Mouse (Mus musculus) heart, embryonic 12.5 days (tissue): ENCODE measurements around the gene Nova1. TPM values are rescaled to one million over a fixed set of nuclear protein-coding genes. Genes with fewer than 3 reads are reported as not detected.

Experiments used
- ATAC-seq: fragments of 200-750 bp; cut with Nextera tagmentation; 2 replicates; pipeline ENCODE4 v1.8.0; 2017; ENCODE audit warnings: moderate TSS enrichment, moderate library complexity; ENCODE audit not compliant: insufficient number of reproducible peaks, low FRiP score
- H3K27ac ChIP-seq: fragments of 300-500 bp; sonication (generic); 2 replicates; pipeline ENCODE4 v1.5.1; 2016; ENCODE audit warnings: mild to moderate bottlenecking, moderate library complexity; ENCODE audit not compliant: poor library complexity, severe bottlenecking
- H3K27me3 ChIP-seq: fragments of 300-500 bp; sonication (generic); replicated peaks from 2 replicates; pipeline ENCODE4 v1.6.1; 2016; ENCODE audit warnings: mild to moderate bottlenecking, moderate library complexity
- H3K36me3 ChIP-seq: fragments of 300-500 bp; sonication (generic); 2 replicates; pipeline ENCODE4 v1.6.1; 2016; ENCODE audit warnings: mild to moderate bottlenecking, moderate library complexity
- H3K4me1 ChIP-seq: fragments of 300-500 bp; sonication (generic); replicated peaks from 2 replicates; pipeline ENCODE4 v1.6.1; 2016; ENCODE audit warnings: mild to moderate bottlenecking
- H3K4me2 ChIP-seq: fragments of 300-500 bp; sonication (generic); 2 replicates; pipeline ENCODE4 v1.6.1; 2016; ENCODE audit warnings: mild to moderate bottlenecking, moderate library complexity
- H3K4me3 ChIP-seq: fragments of 300-500 bp; sonication (generic); 2 replicates; pipeline ENCODE4 v1.5.1; 2016; ENCODE audit warnings: mild to moderate bottlenecking
- H3K9ac ChIP-seq: fragments of 300-500 bp; sonication (generic); 2 replicates; pipeline ENCODE4 v1.6.1; 2016; ENCODE audit warnings: mild to moderate bottlenecking, moderate library complexity
- H3K9me3 ChIP-seq: fragments of 300-500 bp; sonication (generic); replicated peaks from 2 replicates; pipeline ENCODE4 v1.6.1; 2016; ENCODE audit warnings: mild to moderate bottlenecking, moderate library complexity
- WGBS: fragments of 180-500 bp; shearing (Covaris S2); methylation state at CpG from one replicate; pipeline ENCODE4 v1.1.7; 2016; 5-methylcytosine and 5-hydroxymethylcytosine counted together
- polyA plus RNA-seq: library from polyadenylated mRNA; unstranded; fragments of >200 nt; fragmentation: Nextera tagmentation; extraction: Ambion mirVana; gene quantifications from 2 replicates; pipeline ENCODE4 v1.2.1, GENCODE M21; 2016

Gene Nova1
- polyA plus RNA-seq, 1 experiment from 2014 or later = 2.1 TPM

DNA sequence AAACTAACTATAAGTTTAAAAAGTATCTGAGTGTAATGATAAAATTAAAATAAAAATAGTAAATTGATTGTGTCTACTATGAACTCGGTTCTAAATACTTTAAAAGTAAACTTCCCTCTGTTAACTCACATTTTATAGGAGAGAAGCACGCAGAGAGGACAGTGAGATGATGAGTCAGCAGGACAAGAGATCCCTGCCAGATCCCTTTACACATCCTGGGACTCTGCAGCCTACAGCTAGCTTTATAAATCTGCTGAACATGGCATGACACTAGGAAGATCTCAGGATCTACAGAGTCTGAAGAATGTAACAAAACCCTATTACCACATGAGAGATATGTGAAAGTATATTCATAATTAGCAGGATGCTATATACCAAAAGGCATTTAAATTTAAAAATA lies 37.7 kb downstream of the Nova1 start:
- Histone ChIP-seq H3K9ac (no peak overlapping the region), H3K27ac (no peak overlapping the region), H3K4me2 (no peak overlapping the region), H3K4me1 (no peaks in the 10 kb centered on the region), H3K36me3 (no peaks in the 10 kb centered on the region), H3K27me3 (no peaks in the 10 kb centered on the region), H3K9me3 (no peaks in the 10 kb centered on the region), H3K4me3 (no peak overlapping the region)
- ATAC-seq = no peak
- WGBS = 67% methylated on average over 2 of the region's 2 CpGs

DNA sequence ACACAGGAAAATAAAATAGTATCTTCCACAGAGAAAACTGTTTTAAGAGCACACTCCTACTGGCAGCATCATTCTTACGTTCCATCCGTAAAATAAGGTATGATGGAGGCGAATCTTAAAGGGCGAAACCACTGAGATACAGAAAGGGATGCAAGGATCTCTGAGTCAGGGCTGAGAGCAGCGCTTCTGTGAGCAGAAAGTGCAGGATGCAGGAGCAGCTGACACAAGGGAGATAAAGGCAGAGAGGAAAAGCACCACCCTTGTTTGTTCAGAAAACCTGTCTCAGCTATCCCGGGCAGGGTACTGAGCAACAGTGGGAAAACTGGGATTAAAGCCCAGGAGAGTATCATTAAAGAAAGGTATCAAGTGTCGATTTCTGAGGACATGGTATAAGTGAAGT lies 59.3 kb downstream of the Nova1 start:
- 45% methylated on average over 7 of the region's 7 CpGs for WGBS
- H3K36me3 ChIP-seq = no peaks in the 10 kb centered on the region
- H3K9ac ChIP-seq = no peak overlapping the region
- H3K27ac ChIP-seq = no peak overlapping the region
- no peak overlapping the region for H3K4me3 ChIP-seq
- H3K9me3 ChIP-seq = no peaks in the 10 kb centered on the region
- H3K27me3 ChIP-seq = no peaks in the 10 kb centered on the region
- ATAC-seq = no peak; the same call in 1 of the 2 replicates
- no peak overlapping the region for H3K4me2 ChIP-seq
- no peaks in the 10 kb centered on the region; the same call in 1 of the 2 replicates for H3K4me1 ChIP-seq

DNA sequence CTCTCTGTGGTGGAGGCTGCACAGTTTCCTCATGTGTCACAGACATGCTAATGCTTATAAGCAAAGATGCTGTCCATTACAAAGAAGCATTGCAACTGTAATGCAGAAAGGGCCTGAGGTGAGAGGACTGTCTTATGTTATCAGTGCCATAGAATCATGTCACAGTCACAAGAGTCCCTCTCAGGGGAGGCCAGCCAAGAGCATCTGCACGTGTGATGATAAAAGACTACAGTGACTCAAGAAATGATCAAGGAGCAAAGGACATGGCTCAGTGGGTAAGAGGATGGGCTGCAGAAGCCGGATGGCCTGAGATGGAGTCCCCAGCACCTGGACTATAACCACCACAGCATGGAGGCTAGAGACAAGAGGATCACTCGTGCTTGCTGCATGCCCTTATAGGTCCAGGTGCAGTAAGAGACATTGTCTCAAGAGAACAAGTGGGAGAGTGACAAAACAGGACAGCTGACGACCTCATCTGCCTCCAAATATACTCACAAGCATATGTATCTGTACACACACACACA lies 64.3 kb downstream of the Nova1 start:
- no peaks in the 10 kb centered on the region for H3K27me3 ChIP-seq
- H3K9ac ChIP-seq = no peak overlapping the region
- 54% methylated on average over 4 of the region's 4 CpGs for WGBS
- H3K36me3 ChIP-seq = no peaks in the 10 kb centered on the region
- no peak overlapping the region for H3K4me3 ChIP-seq
- H3K27ac ChIP-seq = no peak overlapping the region
- no peak overlapping the region for H3K4me2 ChIP-seq
- H3K9me3 ChIP-seq = no peaks in the 10 kb centered on the region
- no peaks in the 10 kb centered on the region; the same call in 1 of the 2 replicates for H3K4me1 ChIP-seq
- no peak for ATAC-seq

DNA sequence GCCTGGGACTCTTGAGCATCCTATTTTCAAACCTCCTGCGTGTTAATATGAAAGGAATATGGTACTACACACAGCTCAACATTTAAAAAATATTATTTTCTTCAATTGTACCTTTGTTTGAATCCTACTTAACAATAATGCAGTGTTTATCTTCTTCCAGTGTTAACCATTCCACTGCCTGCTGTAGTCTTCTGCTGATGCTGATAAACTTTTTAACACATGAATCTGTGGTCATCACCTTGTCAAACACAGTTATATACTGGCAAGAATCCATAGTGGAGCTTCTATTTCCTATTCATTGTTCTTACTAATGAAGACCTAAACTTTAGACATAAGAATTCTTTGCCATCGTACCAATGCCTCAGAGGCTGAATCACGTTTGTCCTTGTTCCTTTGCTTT lies 65.6 kb downstream of the Nova1 start:
- Histone ChIP-seq H3K9me3 (no peaks in the 10 kb centered on the region), H3K4me1 (no peaks in the 10 kb centered on the region), H3K27me3 (no peaks in the 10 kb centered on the region), H3K4me2 (no peak overlapping the region), H3K27ac (no peak overlapping the region), H3K36me3 (no peaks in the 10 kb centered on the region), H3K4me3 (no peak overlapping the region), H3K9ac (no peak overlapping the region)
- ATAC-seq = no peak
- 77% methylated on average over 3 of the region's 3 CpGs for WGBS

DNA sequence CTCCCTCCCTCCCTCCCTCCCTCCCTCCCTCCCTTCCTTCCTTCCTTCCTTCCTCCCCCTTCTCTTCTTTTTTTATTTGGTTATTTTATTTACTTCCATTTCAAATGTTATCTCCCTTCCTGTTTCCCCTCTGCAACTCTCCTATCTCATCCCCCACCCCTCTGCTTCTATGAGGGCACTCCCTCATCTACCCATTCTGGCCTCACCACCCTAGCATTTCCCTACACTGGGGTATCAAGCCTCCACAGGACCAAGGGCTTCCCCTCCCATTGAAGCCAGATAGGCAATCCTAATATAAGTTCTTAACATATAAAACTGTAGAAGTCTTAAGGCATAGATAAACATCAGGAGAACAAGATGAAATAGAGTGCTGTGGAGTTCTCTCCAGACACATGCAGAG lies 85.5 kb downstream of the Nova1 start:
- Histone ChIP-seq H3K27ac (no peak overlapping the region), H3K9me3 (no peaks in the 10 kb centered on the region), H3K36me3 (no peaks in the 10 kb centered on the region), H3K9ac (no peak overlapping the region), H3K4me2 (no peak overlapping the region), H3K27me3 (no peaks in the 10 kb centered on the region), H3K4me1 (no peaks in the 10 kb centered on the region), H3K4me3 (no peak overlapping the region)
- no peak for ATAC-seq

DNA sequence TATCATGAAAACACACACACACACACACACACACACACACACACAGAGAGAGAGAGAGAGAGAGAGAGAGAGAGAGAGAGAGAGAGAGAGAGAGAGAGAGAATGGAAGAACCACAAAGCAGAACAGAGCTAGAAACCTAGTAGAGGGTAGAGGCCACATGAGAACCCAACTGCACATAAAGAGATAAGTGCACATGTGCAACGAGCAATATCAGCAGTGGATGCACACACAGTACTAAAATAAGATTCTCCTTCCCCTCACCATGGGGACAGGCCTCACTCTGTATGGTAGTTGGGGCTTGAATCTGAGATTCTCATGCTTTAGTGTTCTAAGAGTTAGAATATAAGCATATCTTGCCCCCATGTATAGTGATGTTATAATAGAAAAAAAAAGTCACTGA lies 86.8 kb downstream of the Nova1 start:
- H3K4me1 ChIP-seq = no peaks in the 10 kb centered on the region
- no peaks in the 10 kb centered on the region for H3K9me3 ChIP-seq
- H3K27ac ChIP-seq = no peak overlapping the region
- 38% methylated on average over 1 of the region's 1 CpGs for whole genome bisulfite sequencing
- no peak for ATAC-seq
- H3K9ac ChIP-seq = no peak overlapping the region
- H3K36me3 ChIP-seq = no peaks in the 10 kb centered on the region
- H3K4me2 ChIP-seq = no peak overlapping the region
- H3K4me3 ChIP-seq = no peak overlapping the region
- H3K27me3 ChIP-seq = no peaks in the 10 kb centered on the region

DNA sequence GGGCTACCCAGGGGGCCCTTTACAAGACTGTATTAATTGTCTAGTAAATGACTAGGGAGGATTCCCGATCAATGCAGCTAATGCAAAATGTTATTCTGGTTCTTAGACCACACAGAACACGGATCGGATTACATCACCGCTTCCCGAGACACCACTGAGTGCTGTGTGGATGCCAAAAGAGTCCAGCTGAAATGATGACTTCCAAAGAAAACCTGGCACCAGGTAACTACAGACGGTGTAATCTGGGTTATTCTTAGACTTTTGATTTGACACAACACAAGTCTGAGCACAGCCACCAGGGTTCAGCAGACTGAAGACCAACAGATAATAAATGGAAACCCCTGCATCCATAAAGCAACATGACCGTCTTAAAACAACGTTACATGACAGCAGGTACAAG lies 96.8 kb downstream of the Nova1 start:
- H3K4me3 ChIP-seq = no peak overlapping the region
- H3K36me3 ChIP-seq = no peaks in the 10 kb centered on the region
- no peaks in the 10 kb centered on the region for H3K27me3 ChIP-seq
- no peak overlapping the region for H3K27ac ChIP-seq
- ATAC-seq = no peak
- H3K9ac ChIP-seq = no peak overlapping the region
- no peak overlapping the region for H3K4me2 ChIP-seq
- no peaks in the 10 kb centered on the region for H3K9me3 ChIP-seq
- WGBS = 71% methylated on average over 8 of the region's 8 CpGs
- H3K4me1 ChIP-seq = no peaks in the 10 kb centered on the region

DNA sequence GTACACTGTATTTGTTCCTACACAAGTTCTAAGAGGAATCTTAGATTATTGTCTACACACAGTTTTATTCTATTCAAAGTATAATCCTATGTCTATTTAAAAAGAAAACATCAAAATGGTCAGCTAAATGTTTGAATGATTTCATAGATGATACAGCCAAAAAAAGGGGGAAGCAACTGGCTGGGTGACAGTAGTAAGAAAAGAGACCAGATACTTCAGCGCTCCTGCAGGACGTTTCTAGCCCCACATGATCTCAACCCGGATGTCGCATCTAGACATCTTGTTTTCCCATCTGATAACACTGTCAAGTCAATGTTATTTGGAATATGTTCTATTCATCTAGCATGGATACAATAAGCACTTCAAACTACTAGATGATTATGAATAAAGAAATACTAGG lies 99.7 kb downstream of the Nova1 start:
- Histone ChIP-seq H3K4me1 (no peaks in the 10 kb centered on the region), H3K9me3 (no peaks in the 10 kb centered on the region), H3K36me3 (no peaks in the 10 kb centered on the region), H3K4me2 (no peak overlapping the region), H3K9ac (no peak overlapping the region), H3K27ac (no peak overlapping the region), H3K4me3 (no peak overlapping the region), H3K27me3 (no peaks in the 10 kb centered on the region)
- ATAC-seq = no peak
- WGBS = 82% methylated on average over 4 of the region's 4 CpGs

DNA sequence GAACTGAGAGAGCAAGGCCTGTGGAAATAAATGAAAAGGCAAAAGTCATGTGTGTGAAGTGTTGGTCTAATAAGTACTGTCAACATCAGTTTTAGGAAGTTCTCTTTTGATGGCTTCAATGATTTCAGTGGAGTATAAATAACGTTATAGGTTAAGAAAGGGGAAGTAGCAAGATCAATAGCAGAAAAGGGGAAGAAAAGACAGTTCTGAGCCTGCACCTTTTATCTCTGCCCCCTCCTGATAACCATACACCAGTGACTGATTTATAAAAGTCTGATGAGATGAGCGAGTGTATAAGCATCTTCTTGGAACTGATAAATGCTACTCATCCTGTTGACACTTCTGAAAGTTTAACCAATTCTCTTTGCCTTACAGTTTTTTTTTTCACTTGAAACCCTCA lies 108.6 kb downstream of the Nova1 start:
- no peak for ATAC-seq
- Histone ChIP-seq H3K27ac (no peak overlapping the region), H3K4me3 (no peak overlapping the region), H3K36me3 (no peaks in the 10 kb centered on the region), H3K9ac (no peak overlapping the region), H3K9me3 (no peaks in the 10 kb centered on the region), H3K4me1 (no peaks in the 10 kb centered on the region), H3K27me3 (no peaks in the 10 kb centered on the region), H3K4me2 (no peak overlapping the region)
- 62% methylated on average over 2 of the region's 2 CpGs for WGBS

DNA sequence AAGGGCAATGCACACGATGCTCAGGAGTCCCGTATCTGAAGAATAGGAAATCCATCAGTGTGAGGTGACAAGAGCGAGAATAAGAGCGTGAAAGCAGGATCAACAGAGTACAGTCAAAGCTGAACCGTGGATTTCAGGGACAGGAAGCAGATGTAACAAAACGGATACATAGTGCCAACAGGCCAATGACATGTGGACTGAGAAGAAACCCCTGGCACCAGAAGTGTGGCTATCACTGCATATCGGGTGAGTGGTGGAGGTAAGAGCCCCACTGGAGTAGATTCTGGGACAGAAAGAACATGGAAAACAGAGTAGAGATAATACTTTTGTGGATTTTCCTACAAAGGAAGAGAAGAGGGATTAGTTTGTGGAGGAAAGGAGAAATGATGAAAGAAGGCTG lies 109.3 kb downstream of the Nova1 start:
- 77% methylated on average over 7 of the region's 7 CpGs for WGBS
- H3K36me3 ChIP-seq = no peaks in the 10 kb centered on the region
- no peak overlapping the region for H3K9ac ChIP-seq
- no peak overlapping the region for H3K4me3 ChIP-seq
- H3K27me3 ChIP-seq = no peaks in the 10 kb centered on the region
- no peaks in the 10 kb centered on the region for H3K4me1 ChIP-seq
- no peaks in the 10 kb centered on the region for H3K9me3 ChIP-seq
- H3K4me2 ChIP-seq = no peak overlapping the region
- ATAC-seq = no peak
- no peak overlapping the region for H3K27ac ChIP-seq

DNA sequence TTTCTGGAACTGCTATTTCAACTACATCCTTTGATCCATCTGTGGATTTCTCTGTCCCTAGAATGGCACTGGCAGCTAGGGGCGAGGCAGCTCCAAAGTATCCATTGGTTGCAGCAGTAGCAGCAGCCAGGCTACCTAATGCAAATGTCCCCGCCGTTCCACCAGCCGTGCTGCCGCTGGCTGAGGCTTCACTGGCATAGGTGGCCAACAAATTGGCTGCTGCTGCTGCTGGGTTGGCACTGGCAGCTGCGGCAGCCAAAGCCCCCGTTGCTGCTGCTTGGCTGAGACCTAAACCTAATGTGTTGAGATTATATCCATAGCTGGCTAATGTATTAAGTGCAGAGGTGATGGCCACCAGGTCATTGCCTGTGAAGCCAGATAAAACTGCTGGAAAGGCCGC lies 118.5 kb downstream of the Nova1 start:
- Histone ChIP-seq H3K4me2 (no peak overlapping the region), H3K27ac (no peak overlapping the region), H3K36me3 (no peaks in the 10 kb centered on the region), H3K4me1 (no peaks in the 10 kb centered on the region), H3K4me3 (no peak overlapping the region), H3K27me3 (no peaks in the 10 kb centered on the region), H3K9me3 (no peaks in the 10 kb centered on the region), H3K9ac (no peak overlapping the region)
- WGBS = 83% methylated on average over 8 of the region's 8 CpGs
- ATAC-seq = no peak

DNA sequence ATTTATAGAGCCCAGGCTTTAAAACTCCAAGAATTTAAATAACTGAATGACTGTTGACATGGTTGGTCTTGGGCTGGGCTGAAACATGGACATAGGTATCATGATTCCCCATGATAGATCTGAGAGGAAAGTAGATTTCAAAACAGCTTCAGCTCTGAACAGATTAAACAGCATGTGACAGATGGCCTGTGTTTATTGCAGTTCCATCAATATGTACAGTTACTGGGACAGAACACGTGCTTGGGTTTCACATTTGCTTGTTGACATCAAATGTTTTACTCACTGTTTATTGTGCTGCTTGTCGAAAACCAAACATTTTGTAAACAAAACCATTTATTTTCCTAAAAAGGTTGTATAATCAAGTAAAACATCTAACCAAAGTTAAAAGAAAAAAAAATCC lies 142.4 kb downstream of the Nova1 start:
- Histone ChIP-seq H3K36me3 (no peaks in the 10 kb centered on the region), H3K27me3 (no peaks in the 10 kb centered on the region), H3K4me3 (no peak overlapping the region), H3K9ac (no peak overlapping the region), H3K4me2 (no peak overlapping the region), H3K27ac (no peak overlapping the region), H3K9me3 (no peaks in the 10 kb centered on the region), H3K4me1 (no peaks in the 10 kb centered on the region)
- ATAC-seq = no peak
- WGBS = 70% methylated on average over 2 of the region's 2 CpGs
